Mouse (Mus musculus): ENCODE measurements around the gene Prkaca. TPM values are rescaled to one million over a fixed set of nuclear protein-coding genes. Genes with fewer than 3 reads are reported as not detected.

Gene Prkaca
- polyA plus RNA-seq, 1 experiment from 2014 or later: 157 TPM

DNA sequence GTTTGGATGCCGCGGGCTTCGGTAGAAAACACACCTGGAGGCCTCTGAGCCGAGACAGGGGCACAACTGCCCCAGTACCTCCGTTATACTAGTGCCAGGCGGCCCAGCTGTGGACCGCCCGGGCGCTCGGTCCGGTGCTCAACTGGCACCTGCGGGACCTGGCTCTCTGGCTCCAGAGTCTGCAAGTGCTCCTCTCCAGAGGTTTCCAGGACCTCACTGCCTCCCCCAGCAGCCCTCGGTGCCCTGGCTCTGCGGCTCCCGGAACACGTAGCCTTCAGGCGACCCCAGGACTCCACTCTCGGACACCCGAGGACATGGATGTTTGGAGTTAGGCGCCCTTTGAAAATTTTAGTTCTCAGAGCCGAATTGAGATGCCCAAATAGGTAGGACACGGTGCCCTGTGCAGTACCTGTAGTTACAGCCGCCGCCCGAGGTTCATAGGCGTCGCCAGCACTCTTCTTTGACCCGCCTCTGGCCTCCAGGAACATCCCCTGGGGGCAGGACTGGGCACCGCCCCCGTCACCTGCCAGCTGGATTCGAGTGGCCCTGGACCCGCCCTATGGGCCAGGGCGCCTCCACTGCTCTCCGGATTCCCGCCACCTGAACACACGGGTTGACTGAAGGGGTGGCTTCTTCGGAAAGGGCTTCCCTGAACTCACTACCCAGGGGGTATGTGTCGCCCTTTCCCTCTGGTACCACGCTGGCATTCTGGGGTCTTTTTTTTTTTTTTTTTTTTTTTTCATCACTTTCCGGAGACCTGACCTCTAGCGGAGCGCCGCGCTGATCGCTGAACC lies 39.1 kb downstream of the Prkaca start, which contains the start of gene 2210011C24Rik:
Gene 2210011C24Rik, minus strand, starts transcription at position 467 of the 794 bp plus-strand sequence.
- Histone ChIP-seq H3K27me3 (ENCODE audit: insufficient read depth, poor library complexity, severe bottlenecking) (peaks cover 43% of the 10 kb centered on the region), H3K27ac (peak within 1 kb of the TSS; percentile 70), H3K4me3 (peak within 1 kb of the TSS; percentile 63), H3K36me3 (no peaks in the 10 kb centered on the region), H3K4me1 (peaks cover 31% of the 10 kb centered on the region), H3K9me3 (no peaks in the 10 kb centered on the region)
- 1% methylated on average over 45 of the region's 45 CpGs for WGBS
- DNase-seq (ENCODE audit: low spot score): no peak

DNA sequence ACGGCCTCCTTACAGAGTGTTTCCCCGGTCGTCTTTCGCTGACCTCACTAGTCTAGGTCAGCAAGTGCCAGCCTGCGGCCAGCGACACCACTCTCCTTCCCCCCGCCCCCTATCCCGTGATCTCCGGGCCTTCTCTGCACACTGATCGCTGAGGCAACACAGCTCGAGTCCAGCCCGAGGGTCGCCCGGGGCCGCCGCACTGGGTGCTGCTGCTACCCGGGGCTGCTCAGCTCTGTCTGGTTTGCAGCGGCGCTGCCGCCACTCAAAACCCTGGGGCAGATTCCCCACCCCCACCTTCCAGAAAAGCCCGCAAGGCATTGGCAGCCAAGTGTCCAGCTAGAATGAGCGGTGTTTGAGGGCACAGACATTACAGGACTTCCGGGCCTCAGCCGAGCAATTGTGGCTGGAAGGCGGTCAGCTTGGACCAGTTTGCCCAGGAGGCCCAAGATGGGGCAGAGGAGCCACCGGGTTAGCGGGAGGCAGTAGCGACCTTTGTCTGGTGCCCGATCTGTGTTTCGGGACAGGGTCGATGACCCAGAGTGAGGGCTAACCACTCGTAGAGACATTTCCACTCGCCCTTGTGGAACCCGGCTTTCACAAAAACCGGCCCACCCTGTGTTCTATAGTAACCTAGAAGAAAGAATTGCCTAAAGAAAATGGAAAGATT lies 39.8 kb downstream of the Prkaca start:
- Histone ChIP-seq H3K27ac (peak overlapping the region; percentile 54), H3K36me3 (no peaks in the 10 kb centered on the region), H3K9me3 (no peaks in the 10 kb centered on the region), H3K4me1 (peaks cover 31% of the 10 kb centered on the region), H3K4me3 (peak overlapping the region; percentile 63), H3K27me3 (ENCODE audit: insufficient read depth, poor library complexity, severe bottlenecking) (peaks cover 47% of the 10 kb centered on the region)
- no peak for DNase-seq (ENCODE audit: low spot score)
- WGBS: 10% methylated on average over 35 of the region's 35 CpGs

DNA sequence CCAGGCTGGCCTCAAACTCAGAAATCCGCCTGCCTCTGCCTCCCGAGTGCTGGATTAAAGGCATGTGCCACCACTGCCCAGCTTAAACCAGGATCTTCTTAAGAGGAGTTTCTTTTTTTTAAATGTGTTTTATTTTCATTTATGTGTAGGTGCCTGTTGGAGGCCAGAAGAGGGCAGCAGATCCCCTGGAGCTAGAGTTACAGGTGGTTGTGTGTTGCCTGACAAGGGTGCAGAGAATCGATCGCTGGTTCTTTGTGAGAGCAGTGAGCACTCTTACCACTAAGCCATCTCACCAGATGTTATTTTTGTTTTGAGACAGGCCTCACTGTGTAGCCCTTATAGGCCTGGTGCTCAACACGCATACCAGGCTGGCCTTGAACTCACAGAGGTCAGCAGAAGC lies 43.0 kb downstream of the Prkaca start:
- H3K27me3 ChIP-seq (ENCODE audit: insufficient read depth, poor library complexity, severe bottlenecking): peaks cover 55% of the 10 kb centered on the region
- H3K36me3 ChIP-seq: no peaks in the 10 kb centered on the region
- peaks cover 24% of the 10 kb centered on the region for H3K4me1 ChIP-seq
- H3K27ac ChIP-seq: no peak overlapping the region
- no peaks in the 10 kb centered on the region for H3K9me3 ChIP-seq
- H3K4me3 ChIP-seq: no peak overlapping the region
- WGBS: 88% methylated on average over 5 of the region's 5 CpGs
- no peak for DNase-seq (ENCODE audit: low spot score)

DNA sequence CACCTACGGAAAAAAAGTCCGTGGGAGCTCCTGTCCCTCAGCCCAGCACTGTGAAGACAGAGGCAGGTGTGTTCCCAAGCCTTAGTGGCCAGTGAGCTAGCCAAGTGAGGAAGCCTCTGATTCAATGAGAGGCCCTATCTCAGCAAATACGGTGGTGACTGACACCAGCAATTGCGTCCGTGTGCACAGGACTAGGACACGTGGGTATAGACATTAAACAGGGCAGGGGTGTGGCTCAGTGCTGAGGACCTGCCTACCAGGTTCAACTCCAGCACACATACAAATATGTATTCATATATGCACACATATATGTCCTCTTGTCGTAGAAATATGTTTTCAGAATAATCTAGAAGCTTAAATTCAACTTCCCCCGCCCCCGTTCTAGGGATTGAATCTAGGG lies 46.9 kb downstream of the Prkaca start:
- peaks cover 38% of the 10 kb centered on the region for H3K27me3 ChIP-seq (ENCODE audit: insufficient read depth, poor library complexity, severe bottlenecking)
- H3K27ac ChIP-seq: no peak overlapping the region
- peaks cover 40% of the 10 kb centered on the region for H3K4me1 ChIP-seq
- no peak overlapping the region for H3K4me3 ChIP-seq
- no peaks in the 10 kb centered on the region for H3K36me3 ChIP-seq
- H3K9me3 ChIP-seq: no peaks in the 10 kb centered on the region
- WGBS: 82% methylated on average over 9 of the region's 9 CpGs
- DNase-seq (ENCODE audit: low spot score): no peak

DNA sequence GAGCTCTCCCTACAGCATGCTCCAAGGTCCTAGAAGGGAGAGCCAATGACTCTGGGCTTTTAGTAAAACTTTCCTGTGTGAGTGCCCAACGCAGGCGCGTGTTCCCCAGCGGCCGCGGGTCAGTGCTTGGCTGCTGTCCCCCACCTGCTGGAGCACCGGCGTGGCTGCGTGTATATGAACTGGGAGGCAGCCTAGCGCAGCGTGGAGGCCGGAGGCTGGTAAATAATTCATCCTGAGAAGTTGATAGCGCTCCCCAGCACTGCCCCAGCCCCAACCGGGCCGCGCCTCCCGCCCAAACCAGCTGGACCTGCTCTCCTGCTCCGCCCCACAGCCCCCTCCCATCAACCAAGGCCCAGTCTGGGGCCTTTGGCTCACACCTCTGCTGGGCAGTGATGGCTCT lies 48.3 kb downstream of the Prkaca start, which contains the start of gene Palm3:
Gene Palm3, plus strand, starts transcription at position 376 of the 400 bp plus-strand sequence.
- no peak for DNase-seq (ENCODE audit: low spot score)
- 7% methylated on average over 18 of the region's 18 CpGs for WGBS
- peaks cover 51% of the 10 kb centered on the region for H3K27me3 ChIP-seq (ENCODE audit: insufficient read depth, poor library complexity, severe bottlenecking)

DNA sequence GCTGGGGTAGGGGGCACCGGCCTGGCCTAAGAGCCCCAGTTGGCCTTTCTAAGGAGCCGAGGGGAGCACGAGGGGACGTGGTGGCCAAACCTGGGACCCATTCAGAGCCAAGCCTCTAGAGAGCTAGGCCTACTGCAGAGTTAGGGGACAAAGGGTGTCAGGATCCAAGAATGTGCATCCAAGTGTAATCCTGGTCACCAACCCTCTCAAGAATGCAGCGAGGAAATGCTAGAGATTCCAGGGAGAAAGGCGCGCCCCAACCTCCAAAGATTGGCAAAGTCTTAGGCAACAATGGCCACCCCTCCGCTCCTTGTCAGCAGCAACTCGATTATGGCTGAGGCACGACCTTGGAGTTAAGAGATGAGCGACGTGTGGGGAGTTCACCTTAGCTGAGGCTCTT lies 48.8 kb downstream of the Prkaca start:
- Histone ChIP-seq H3K27ac (peak overlapping the region; percentile 85), H3K36me3 (no peaks in the 10 kb centered on the region), H3K27me3 (ENCODE audit: insufficient read depth, poor library complexity, severe bottlenecking) (peaks cover 56% of the 10 kb centered on the region), H3K4me1 (peaks cover 54% of the 10 kb centered on the region), H3K4me3 (peak overlapping the region; percentile 41), H3K9me3 (no peaks in the 10 kb centered on the region)
- WGBS: 41% methylated on average over 12 of the region's 12 CpGs
- DNase-seq (ENCODE audit: low spot score): no peak

More for the DNA sequence above, 48.3 kb downstream of the Prkaca start, which contains the start of gene Palm3:
- H3K36me3 ChIP-seq: no peaks in the 10 kb centered on the region
- H3K27ac ChIP-seq: peak within 1 kb of the TSS; percentile 85
- peaks cover 50% of the 10 kb centered on the region for H3K4me1 ChIP-seq
- no peaks in the 10 kb centered on the region for H3K9me3 ChIP-seq
- peak within 1 kb of the TSS; percentile 41 for H3K4me3 ChIP-seq

DNA sequence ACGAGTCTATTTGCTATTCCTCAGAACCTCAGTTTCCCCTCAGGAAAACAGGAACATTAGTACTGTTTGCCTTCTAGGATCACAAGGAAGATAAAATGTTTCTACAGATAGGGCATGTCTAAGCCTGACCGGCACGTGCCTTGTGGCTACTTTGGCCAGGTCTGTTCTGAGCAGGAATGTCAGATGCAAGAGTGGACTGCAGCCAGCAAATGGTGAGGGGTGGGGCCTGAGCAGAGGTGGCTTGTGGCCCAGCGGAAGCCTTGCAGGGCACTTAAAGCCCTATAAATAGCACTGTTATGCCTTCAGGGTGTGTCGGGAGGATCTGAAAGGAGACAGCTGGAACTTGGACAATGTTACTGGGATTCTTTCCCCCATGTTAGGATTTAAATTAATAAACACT lies 50.3 kb downstream of the Prkaca start:
- DNase-seq (ENCODE audit: low spot score): peak; percentile 85
- Histone ChIP-seq H3K27me3 (ENCODE audit: insufficient read depth, poor library complexity, severe bottlenecking) (peaks cover 67% of the 10 kb centered on the region), H3K9me3 (no peaks in the 10 kb centered on the region), H3K4me3 (peak overlapping the region; percentile 19; the same call in 1 of the 2 replicates), H3K27ac (peak overlapping the region; percentile 69; the same call in 1 of the 2 replicates), H3K4me1 (peaks cover 54% of the 10 kb centered on the region), H3K36me3 (no peaks in the 10 kb centered on the region)
- WGBS: 8% methylated on average over 5 of the region's 5 CpGs

DNA sequence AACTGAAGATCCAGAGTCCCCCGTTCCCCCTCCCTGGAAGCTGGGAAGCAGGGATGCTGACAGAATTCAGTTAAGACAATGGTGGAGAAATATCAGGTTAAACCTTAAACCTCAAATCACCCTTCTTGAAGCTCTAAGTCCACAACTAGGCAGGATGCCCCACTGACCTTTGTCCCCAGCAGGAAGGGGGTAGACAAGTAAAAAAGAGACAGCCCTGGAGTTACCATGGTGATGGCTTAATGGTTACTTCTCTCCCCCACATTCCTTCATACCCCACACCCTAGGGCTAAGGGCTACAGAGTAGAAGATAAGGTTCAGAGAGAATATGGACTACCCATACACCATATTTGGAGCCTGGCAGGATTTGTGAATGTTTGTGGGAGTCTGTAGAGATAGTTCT lies 50.8 kb downstream of the Prkaca start:
- DNase-seq (ENCODE audit: low spot score): no peak
- Histone ChIP-seq H3K4me3 (peak overlapping the region; percentile 19; the same call in 1 of the 2 replicates), H3K36me3 (no peaks in the 10 kb centered on the region), H3K4me1 (peaks cover 54% of the 10 kb centered on the region), H3K27me3 (ENCODE audit: insufficient read depth, poor library complexity, severe bottlenecking) (peaks cover 73% of the 10 kb centered on the region), H3K27ac (peak overlapping the region; percentile 69; the same call in 1 of the 2 replicates), H3K9me3 (no peaks in the 10 kb centered on the region)
- WGBS: 42% methylated on average over 1 of the region's 1 CpGs

DNA sequence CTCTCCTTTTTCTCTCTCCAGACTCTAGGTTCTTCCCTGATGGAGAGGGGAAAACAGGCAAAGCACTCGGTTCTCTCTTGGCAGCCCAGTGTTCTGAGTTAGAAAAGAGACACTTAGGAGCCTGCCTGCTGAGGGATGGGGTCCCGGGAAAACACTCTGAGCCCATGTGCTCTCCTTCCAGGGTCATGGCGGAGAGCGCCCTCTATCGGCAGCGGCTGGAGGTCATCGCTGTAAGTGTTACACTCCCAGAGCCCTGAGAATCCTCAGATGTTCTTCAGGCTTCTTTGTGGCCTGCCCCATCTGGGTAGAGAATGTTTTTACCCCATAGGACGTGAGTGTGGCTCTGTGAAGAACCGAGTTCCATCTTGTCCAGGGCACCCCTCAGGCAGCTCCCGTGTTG lies 51.4 kb downstream of the Prkaca start:
- Histone ChIP-seq H3K36me3 (no peaks in the 10 kb centered on the region), H3K9me3 (no peaks in the 10 kb centered on the region), H3K4me3 (no peak overlapping the region), H3K27me3 (ENCODE audit: insufficient read depth, poor library complexity, severe bottlenecking) (peaks cover 75% of the 10 kb centered on the region), H3K27ac (peak overlapping the region; percentile 69; the same call in 1 of the 2 replicates), H3K4me1 (peaks cover 54% of the 10 kb centered on the region)
- no peak for DNase-seq (ENCODE audit: low spot score)
- WGBS: 9% methylated on average over 10 of the region's 10 CpGs

DNA sequence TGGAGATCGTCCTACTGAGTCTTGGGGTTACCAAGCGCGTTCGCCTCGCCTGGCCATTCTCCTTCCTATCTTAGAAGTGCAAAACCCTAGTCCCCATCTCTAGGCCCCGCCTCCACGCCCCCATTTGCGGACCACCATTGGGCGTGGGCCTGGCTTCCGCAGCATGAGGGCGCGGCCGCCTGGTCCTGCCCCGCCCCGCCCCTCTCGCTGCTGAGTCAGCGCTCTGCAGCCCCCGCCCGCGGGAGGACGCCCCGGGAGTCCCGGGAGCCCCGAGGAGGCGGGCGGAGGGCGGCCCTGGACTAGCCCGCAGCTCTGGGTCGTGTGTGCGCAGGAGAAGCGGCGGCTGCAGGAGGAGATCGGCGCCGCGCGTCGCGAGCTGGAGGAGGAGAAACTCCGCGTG lies 53.1 kb downstream of the Prkaca start:
- WGBS: 2% methylated on average over 41 of the region's 41 CpGs
- Histone ChIP-seq H3K36me3 (no peaks in the 10 kb centered on the region), H3K4me1 (peaks cover 50% of the 10 kb centered on the region), H3K9me3 (no peaks in the 10 kb centered on the region), H3K4me3 (peak overlapping the region; percentile 66), H3K27me3 (ENCODE audit: insufficient read depth, poor library complexity, severe bottlenecking) (peaks cover 68% of the 10 kb centered on the region), H3K27ac (peak overlapping the region; percentile 44; the same call in 1 of the 2 replicates)
- DNase-seq (ENCODE audit: low spot score): no peak

DNA sequence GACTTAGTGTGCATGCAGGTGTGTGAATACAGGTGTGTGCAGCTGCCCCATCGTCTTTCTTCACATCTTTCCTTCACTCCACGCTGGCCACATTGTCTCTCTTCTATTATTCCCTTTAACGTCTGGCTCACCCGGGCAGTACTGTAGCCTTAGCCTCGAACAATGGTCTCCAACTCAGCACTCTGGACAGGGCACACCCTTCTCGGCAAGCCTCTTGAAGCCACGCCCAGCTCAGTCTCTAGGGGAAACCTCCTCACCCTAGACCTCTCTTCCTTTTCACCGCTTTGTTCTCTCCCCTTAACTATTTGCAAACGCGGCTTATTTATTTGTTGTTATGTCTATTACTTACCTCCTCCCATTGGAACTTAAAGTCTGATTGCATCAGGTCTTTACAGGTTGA lies 54.7 kb downstream of the Prkaca start:
- Histone ChIP-seq H3K4me1 (peaks cover 34% of the 10 kb centered on the region), H3K27ac (no peak overlapping the region), H3K27me3 (ENCODE audit: insufficient read depth, poor library complexity, severe bottlenecking) (peaks cover 61% of the 10 kb centered on the region), H3K4me3 (no peak overlapping the region), H3K36me3 (no peaks in the 10 kb centered on the region), H3K9me3 (no peaks in the 10 kb centered on the region)
- 15% methylated on average over 10 of the region's 10 CpGs for WGBS
- DNase-seq (ENCODE audit: low spot score): no peak

DNA sequence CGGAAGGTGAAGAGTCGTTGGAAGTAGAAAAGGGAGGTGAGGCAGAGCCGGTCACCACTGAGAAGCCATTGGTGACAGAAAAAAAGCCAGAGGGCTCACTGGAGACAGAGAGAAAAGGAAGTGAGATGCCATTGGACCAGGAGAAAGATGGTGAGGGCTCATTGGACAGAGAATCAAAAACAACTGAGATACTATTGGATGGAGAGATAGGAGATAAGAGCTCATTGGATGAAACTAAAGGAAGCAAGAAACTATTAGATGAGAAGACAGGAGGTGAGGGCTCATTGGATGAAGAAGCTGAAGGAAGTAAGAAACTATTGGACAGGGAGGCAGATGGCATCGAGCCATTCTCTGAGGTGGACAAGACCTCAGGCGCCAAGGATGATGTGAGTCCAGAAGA lies 56.5 kb downstream of the Prkaca start:
- H3K4me1 ChIP-seq: peaks cover 16% of the 10 kb centered on the region
- H3K9me3 ChIP-seq: no peaks in the 10 kb centered on the region
- no peak for DNase-seq (ENCODE audit: low spot score)
- 78% methylated on average over 5 of the region's 5 CpGs for WGBS
- no peak overlapping the region for H3K4me3 ChIP-seq
- peaks cover 63% of the 10 kb centered on the region for H3K27me3 ChIP-seq (ENCODE audit: insufficient read depth, poor library complexity, severe bottlenecking)
- no peaks in the 10 kb centered on the region for H3K36me3 ChIP-seq
- H3K27ac ChIP-seq: no peak overlapping the region

DNA sequence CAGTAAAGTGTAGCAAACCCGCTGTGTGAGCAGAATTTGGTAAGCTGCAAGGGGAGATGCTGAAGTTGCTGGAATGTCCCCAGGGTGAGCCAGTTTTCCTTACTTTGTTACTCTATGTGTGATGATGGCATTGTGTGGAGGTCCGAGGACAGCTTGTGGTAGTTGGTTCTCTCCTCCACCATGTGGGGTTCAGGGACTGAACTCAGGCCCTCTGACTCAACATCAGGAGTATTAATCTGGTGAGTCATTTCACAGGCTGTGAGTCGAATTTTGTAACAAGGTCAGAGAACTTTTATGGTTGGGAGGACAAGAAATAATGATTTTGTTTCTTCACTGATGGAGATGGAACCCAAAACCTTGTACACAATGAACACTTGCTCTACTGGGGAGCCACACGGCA lies 60.0 kb downstream of the Prkaca start:
- Histone ChIP-seq H3K9me3 (no peaks in the 10 kb centered on the region), H3K27ac (no peak overlapping the region), H3K27me3 (ENCODE audit: insufficient read depth, poor library complexity, severe bottlenecking) (peaks cover 47% of the 10 kb centered on the region), H3K4me1 (no peaks in the 10 kb centered on the region), H3K36me3 (no peaks in the 10 kb centered on the region), H3K4me3 (no peak overlapping the region)
- WGBS: 69% methylated on average over 4 of the region's 4 CpGs
- DNase-seq (ENCODE audit: low spot score): no peak

All from heart, embryonic 10.5 days (tissue).